Mouse (Mus musculus): Measurements from ENCODE around the gene Zfp667. TPM values are rescaled to one million over a fixed set of nuclear protein-coding genes. Genes with fewer than 3 reads are reported as not detected.

Gene Zfp667
- total RNA-seq (2012; rRNA removed) (3.4 and 3.9 TPM in 2 replicates), polyA plus RNA-seq (2012; ENCODE audit: insufficient read depth in 1 of 2, insufficient read length in 2 of 2, low read depth in 1 of 2, low replicate concordance in 2 of 2, missing spikeins in 1 of 2) (1 to 10 TPM in 1 of 2 experiments, not detected in 1; 5.3 TPM)

- H3K4me1 ChIP-seq (ENCODE audit: control insufficient read depth in 1 of 2, insufficient read depth in 2 of 2, low read length in 2 of 2), result peaks cover 8 to 22% of the 10 kb centered on the region in 2 experiments
- peak within 1 kb of the TSS; percentile 86 for H3K9ac ChIP-seq (ENCODE audit: control insufficient read depth, low read depth, low read length, poor library complexity, severe bottlenecking)
- peaks cover 6% of the 10 kb centered on the region for H3K79me2 ChIP-seq (ENCODE audit: control insufficient read depth, insufficient read depth, low read length, poor library complexity)
- H3K27ac ChIP-seq (ENCODE audit: control insufficient read depth, low read depth, low read length), result peak within 1 kb of the TSS; percentile 93
- no peaks in the 10 kb centered on the region for H3K27me3 ChIP-seq (ENCODE audit: control insufficient read depth in 1 of 2, insufficient read depth in 2 of 2, low read length in 2 of 2)
- peak within 1 kb of the TSS; percentile 88 to 93 for H3K4me3 ChIP-seq (ENCODE audit: control insufficient read depth in 1 of 2, insufficient read depth in 1 of 2, low read depth in 2 of 2, low read length in 2 of 2)
- TF ChIP-seq MAFK (IDR thresholded peaks at IDR 0.05; ENCODE audit: borderline replicate concordance, low read depth, low read length) (no peak), ETS1 (IDR thresholded peaks at IDR 0.05; ENCODE audit: low read depth, low read length) (peak; percentile 49), CHD1 (IDR thresholded peaks at IDR 0.05; ENCODE audit: low read depth, low read length) (no peak), HCFC1 (IDR thresholded peaks at IDR 0.05; ENCODE audit: low read depth, low read length) (peak; percentile 67), MEF2A (IDR thresholded peaks at IDR 0.05; ENCODE audit: extremely low read depth, insufficient replicate concordance, low read depth, low read length, poor library complexity, severe bottlenecking) (no peak), USF1 (IDR thresholded peaks at IDR 0.05; ENCODE audit: low read depth, low read length) (0 out of 2 replicates have a peak, but pooled peaks have one; percentile 5), RCOR1 (IDR thresholded peaks at IDR 0.05; ENCODE audit: low read depth, low read length) (no peak), ELF1 (IDR thresholded peaks at IDR 0.05; ENCODE audit: low read depth, low read length) (peak; percentile 27; the same call in 1 of the 2 replicates), E2F4 (IDR thresholded peaks at IDR 0.05; ENCODE audit: borderline replicate concordance, low read depth, low read length) (no peak), ZNF384 (IDR thresholded peaks at IDR 0.05; ENCODE audit: low read depth, low read length) (no peak), NRF1 (IDR thresholded peaks at IDR 0.05; ENCODE audit: insufficient read depth, low read depth, low read length, poor library complexity, severe bottlenecking) (peak; percentile 80), GABPA (IDR thresholded peaks at IDR 0.05; ENCODE audit: low read depth, low read length) (no peak), MAX (IDR thresholded peaks at IDR 0.05; ENCODE audit: low read length) (peak; percentile 50; the same call in 1 of the 2 replicates), ZMIZ1 (IDR thresholded peaks at IDR 0.05; ENCODE audit: low read depth, low read length) (peak; percentile 51; the same call in 1 of the 2 replicates), TAL1 (IDR thresholded peaks at IDR 0.05; ENCODE audit: low read length) (no peak), SMC3 (IDR thresholded peaks at IDR 0.05; ENCODE audit: low read depth, low read length) (no peak), MYB (IDR thresholded peaks at IDR 0.05; ENCODE audit: low read depth, low read length) (no peak), BHLHE40 (IDR thresholded peaks at IDR 0.05; ENCODE audit: borderline replicate concordance, low read depth, low read length) (peak; percentile 52; the same call in 1 of the 2 replicates), UBTF (IDR thresholded peaks at IDR 0.05; ENCODE audit: borderline replicate concordance, insufficient read depth, low read depth, low read length) (no peak), GATA1 (IDR thresholded peaks at IDR 0.05; ENCODE audit: low read depth, low read length) (no peak), ZKSCAN1 (IDR thresholded peaks at IDR 0.05; ENCODE audit: low read depth, low read length) (no peak), EP300 (IDR thresholded peaks at IDR 0.05; ENCODE audit: low read depth in 1 of 2, low read length in 2 of 2) (no peak), TCF12 (IDR thresholded peaks at IDR 0.05; ENCODE audit: low read depth, low read length) (peak; percentile 25), TBP (IDR thresholded peaks at IDR 0.05; ENCODE audit: low read depth, low read length) (peak; percentile 61; the same call in 1 of the 2 replicates), JUND (IDR thresholded peaks at IDR 0.05; ENCODE audit: low read depth, low read length) (no peak), MAZ (IDR thresholded peaks at IDR 0.05; ENCODE audit: low read depth, low read length) (peak; percentile 88; the same call in 1 of the 2 replicates), CHD2 (IDR thresholded peaks at IDR 0.05; ENCODE audit: low read length) (no peak), USF2 (IDR thresholded peaks at IDR 0.05; ENCODE audit: borderline replicate concordance in 1 of 2, insufficient read depth in 1 of 2, low read depth in 1 of 2, low read length in 2 of 2) (no peak), SIN3A (IDR thresholded peaks at IDR 0.05; ENCODE audit: low read length) (peak; percentile 58; the same call in 1 of the 2 replicates), POLR2AphosphoS2 (IDR thresholded peaks at IDR 0.05; ENCODE audit: low read length) (peak; percentile 81), POLR2A (IDR thresholded peaks at IDR 0.05; ENCODE audit: control insufficient read depth in 1 of 2, insufficient read depth in 1 of 2, low read depth in 1 of 2, low read length in 2 of 2, poor library complexity in 1 of 2) (peak in 1 of 2 experiments; percentile 83; a peak in 2 of 4 replicates), NELFE (IDR thresholded peaks at IDR 0.05; ENCODE audit: low read depth, low read length) (peak; percentile 82), MXI1 (IDR thresholded peaks at IDR 0.05; ENCODE audit: low read depth, low read length) (peak; percentile 66), RAD21 (IDR thresholded peaks at IDR 0.05; ENCODE audit: low read depth, low read length) (no peak)
- DNase-seq (ENCODE audit: low read depth, low spot score), result peak; percentile 98
- H3K9me3 ChIP-seq (replicated peaks; ENCODE audit: insufficient read depth, low read length), result no peaks in the 10 kb centered on the region
- peaks cover 0 to 7% of the 10 kb centered on the region in 2 experiments; a peak in 2 of 4 replicates for H3K36me3 ChIP-seq (ENCODE audit: control insufficient read depth in 1 of 2, insufficient read depth in 2 of 2, low read length in 2 of 2)
These were observed at the start of gene Zfp667 for GRCm38 (mm10) chr7:6285842-6286705. Gene Zfp667 (plus strand): TSS chr7:6286579.

Data from MEL (cell line).